Mouse (Mus musculus): Measurements from ENCODE around the gene Rabgap1l. TPM values are rescaled to one million over a fixed set of nuclear protein-coding genes. Genes with fewer than 3 reads are reported as not detected.
"Not testable (repeated sequence)": the region's sequence is repeated elsewhere in the genome, so short reads cannot be mapped to it uniquely, and the experiment has no call there.

The Rabgap1l gene
- polyA plus RNA-seq, 1 experiment from 2014 or later: 21.3 TPM

DNA sequence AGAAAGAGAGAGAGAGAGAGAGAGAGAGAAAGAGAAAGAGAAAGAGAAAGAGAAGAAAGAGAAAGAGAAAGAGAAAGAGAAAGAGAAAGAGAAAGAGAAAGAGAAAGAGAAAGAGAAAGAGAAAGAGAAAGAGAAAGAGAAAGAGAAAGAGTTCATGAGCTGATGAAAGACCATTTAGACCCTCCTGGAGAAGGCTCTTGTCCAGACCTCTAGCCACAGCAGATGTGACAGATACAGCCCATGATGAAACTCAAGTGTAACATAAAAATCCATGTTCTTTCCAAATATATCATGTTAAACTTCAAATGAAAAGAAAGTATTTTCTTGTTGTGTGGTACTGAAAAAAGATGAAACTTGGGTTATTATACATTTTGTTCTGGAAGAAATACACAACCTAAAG lies 189.7 kb downstream of the Rabgap1l start:
- not testable (repeated sequence) for H3K27ac ChIP-seq; ATAC-seq; H3K4me1 ChIP-seq; H3K36me3 ChIP-seq (ENCODE audit: poor library complexity, severe bottlenecking); H3K9me3 ChIP-seq (replicated peaks); H3K4me3 ChIP-seq; H3K9ac ChIP-seq; H3K27me3 ChIP-seq; H3K4me2 ChIP-seq

DNA sequence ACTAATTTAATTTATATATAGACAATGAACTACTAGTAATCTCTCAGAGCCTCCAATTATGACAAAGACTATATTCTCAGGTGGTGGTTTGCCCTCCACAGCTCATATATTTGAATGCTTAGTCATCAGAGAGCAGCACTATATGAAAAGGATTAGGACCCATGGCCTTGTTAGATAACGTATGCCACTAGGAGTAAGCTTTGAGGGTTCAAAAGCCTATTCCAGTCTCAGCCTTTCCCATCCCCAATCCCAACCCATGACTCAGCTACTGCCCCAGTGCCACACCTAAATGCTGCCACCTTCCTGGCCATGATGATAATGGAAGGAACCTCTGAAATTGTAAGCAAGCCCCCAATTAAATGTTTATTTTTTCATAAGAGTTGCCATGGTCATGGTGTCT lies 195.6 kb downstream of the Rabgap1l start:
- Histone ChIP-seq H3K27ac (no peak overlapping the region), H3K4me2 (no peak overlapping the region), H3K36me3 (ENCODE audit: poor library complexity, severe bottlenecking) (no peaks in the 10 kb centered on the region), H3K27me3 (no peaks in the 10 kb centered on the region), H3K9me3 (replicated peaks) (no peaks in the 10 kb centered on the region), H3K9ac (no peak overlapping the region), H3K4me3 (no peak overlapping the region), H3K4me1 (no peaks in the 10 kb centered on the region)
- no peak for ATAC-seq
- 73% methylated on average over 1 of the region's 1 CpGs for WGBS

DNA sequence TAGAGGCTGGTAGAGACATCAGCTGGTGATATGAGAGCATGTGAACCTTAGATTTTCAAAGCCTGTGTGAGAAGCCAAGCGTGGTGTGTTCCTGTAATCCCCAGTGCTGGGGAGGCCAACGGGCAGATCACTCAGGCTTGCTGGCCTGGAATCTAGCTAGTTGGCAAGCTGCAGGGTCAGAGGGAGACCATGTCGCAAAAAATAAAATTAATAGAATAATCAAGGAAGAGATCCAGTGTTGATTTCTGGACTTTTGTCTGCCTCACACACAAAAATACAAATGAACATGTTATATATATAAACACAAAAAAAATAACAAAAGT lies 196.1 kb downstream of the Rabgap1l start:
- H3K4me1 ChIP-seq: no peaks in the 10 kb centered on the region
- no peaks in the 10 kb centered on the region for H3K36me3 ChIP-seq (ENCODE audit: poor library complexity, severe bottlenecking)
- H3K27ac ChIP-seq: no peak overlapping the region
- H3K4me3 ChIP-seq: no peak overlapping the region
- H3K9ac ChIP-seq: no peak overlapping the region
- H3K4me2 ChIP-seq: no peak overlapping the region
- 82% methylated on average over 3 of the region's 3 CpGs for WGBS
- no peaks in the 10 kb centered on the region for H3K27me3 ChIP-seq
- H3K9me3 ChIP-seq (replicated peaks): no peaks in the 10 kb centered on the region
- ATAC-seq: no peak

DNA sequence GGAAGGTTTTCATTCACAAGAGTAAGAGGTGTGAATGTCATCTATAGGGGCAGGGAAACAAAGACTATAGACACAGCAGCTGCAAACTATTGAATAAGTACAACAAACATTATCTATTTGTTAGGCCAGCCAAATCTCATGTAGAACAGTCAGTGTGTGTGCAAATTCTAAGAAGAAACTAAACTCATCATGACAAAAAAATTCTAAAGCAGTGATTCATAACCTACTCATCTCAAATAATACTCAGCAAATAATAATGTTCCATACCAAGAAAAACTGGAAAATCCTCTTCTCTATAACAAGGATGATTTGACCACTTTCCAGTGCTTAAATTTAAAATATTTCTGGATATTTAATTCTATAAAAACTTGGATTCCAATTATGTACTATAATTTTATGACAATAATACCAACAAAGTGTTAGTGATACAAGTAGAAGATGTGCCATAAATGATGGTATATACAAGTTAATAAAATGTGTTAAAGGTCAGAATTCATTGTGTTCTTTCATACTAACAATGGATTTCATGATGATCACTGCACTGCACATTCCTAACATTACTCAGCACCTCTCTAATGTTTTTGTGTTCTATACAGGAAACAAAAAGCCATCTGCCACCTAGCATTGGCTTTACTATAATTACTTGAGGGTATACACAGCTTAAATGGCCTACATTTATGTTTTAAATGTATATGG lies 196.6 kb downstream of the Rabgap1l start:
- Histone ChIP-seq H3K9ac (no peak overlapping the region), H3K36me3 (ENCODE audit: poor library complexity, severe bottlenecking) (no peaks in the 10 kb centered on the region), H3K27me3 (no peaks in the 10 kb centered on the region), H3K4me1 (no peaks in the 10 kb centered on the region), H3K9me3 (replicated peaks) (no peaks in the 10 kb centered on the region), H3K4me2 (no peak overlapping the region), H3K4me3 (no peak overlapping the region), H3K27ac (no peak overlapping the region)
- ATAC-seq: no peak

DNA sequence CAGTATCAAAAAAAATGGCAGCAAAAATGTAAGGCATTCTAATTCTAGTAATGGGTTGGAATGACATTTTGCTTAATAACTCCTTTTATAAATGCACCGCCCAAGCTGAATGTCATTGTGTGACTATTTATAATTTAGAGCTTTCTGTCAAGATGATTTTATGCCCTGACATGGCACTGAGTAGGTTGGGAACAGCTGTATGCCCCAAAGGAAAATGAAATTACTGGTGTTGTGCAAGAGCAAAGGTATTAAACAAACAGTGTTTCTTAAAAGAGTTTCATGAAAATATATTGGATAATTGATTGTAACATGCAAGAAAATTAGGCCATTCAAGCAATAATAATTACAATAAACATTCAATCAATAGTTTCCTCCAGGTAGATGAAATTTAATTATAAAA lies 198.4 kb downstream of the Rabgap1l start:
- no peak overlapping the region for H3K9ac ChIP-seq
- no peaks in the 10 kb centered on the region for H3K4me1 ChIP-seq
- no peaks in the 10 kb centered on the region for H3K36me3 ChIP-seq (ENCODE audit: poor library complexity, severe bottlenecking)
- no peak overlapping the region for H3K27ac ChIP-seq
- H3K27me3 ChIP-seq: no peaks in the 10 kb centered on the region
- no peaks in the 10 kb centered on the region for H3K9me3 ChIP-seq (replicated peaks)
- no peak for ATAC-seq
- no peak overlapping the region for H3K4me3 ChIP-seq
- WGBS: 91% methylated on average over 1 of the region's 1 CpGs
- H3K4me2 ChIP-seq: no peak overlapping the region

DNA sequence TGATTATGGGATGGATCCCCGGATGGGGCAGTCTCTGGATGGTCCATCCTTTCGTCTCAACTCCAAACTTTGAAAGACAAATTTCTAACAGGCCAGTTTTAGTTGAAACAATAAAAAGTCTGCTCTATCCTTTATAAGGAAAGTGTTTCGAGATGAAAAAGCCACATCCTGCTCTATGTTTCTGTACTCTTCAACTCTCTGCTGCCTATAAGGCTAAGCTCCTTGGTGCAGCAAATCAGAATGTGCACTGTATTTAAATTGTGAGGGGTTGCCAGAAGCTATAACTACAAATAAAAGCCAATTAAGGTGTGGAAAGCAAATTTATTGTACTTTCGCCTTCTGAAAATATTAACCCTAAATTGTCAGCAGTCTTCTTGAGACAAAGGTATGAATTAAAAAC lies 198.9 kb downstream of the Rabgap1l start:
- Histone ChIP-seq H3K4me2 (no peak overlapping the region), H3K27me3 (no peaks in the 10 kb centered on the region), H3K9me3 (replicated peaks) (no peaks in the 10 kb centered on the region), H3K27ac (no peak overlapping the region), H3K4me3 (no peak overlapping the region), H3K4me1 (no peaks in the 10 kb centered on the region), H3K9ac (no peak overlapping the region), H3K36me3 (ENCODE audit: poor library complexity, severe bottlenecking) (no peaks in the 10 kb centered on the region)
- ATAC-seq: no peak
- 89% methylated on average over 4 of the region's 4 CpGs for WGBS

DNA sequence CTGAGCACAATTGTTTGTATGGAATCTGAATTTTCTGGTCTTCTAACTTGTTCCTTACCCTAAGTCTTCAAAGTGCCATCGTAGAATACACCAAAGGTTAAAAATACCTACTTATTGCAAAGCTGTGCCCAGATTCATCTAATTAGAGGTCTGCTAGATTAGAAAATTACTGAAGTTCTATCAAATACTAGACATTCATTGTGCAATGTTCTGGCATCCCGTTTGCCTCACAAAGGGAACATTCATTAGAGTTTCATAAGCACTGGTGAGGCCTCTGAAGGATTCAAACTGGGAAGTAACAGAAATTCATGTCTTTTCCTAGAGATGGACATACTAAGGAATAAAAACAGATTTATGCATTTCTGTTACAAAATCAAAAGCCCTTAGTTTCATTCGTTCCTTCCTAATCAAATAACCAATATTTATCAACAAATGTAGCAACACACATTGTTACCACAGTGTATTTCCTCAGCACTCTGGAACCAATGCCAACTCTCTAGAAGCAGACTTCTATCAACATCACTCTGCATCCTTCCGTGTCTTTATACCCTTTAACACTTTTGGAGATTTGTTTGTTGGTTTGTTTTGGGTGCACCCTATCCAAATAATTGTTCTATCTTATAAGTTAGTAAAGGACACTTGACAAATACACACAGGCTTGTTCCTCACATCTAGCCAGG lies 204.0 kb downstream of the Rabgap1l start:
- H3K4me3 ChIP-seq: no peak overlapping the region
- ATAC-seq: no peak
- H3K4me2 ChIP-seq: no peak overlapping the region
- no peaks in the 10 kb centered on the region for H3K36me3 ChIP-seq (ENCODE audit: poor library complexity, severe bottlenecking)
- 54% methylated on average over 4 of the region's 4 CpGs for WGBS
- H3K4me1 ChIP-seq: no peaks in the 10 kb centered on the region
- no peak overlapping the region for H3K9ac ChIP-seq
- H3K9me3 ChIP-seq (replicated peaks): no peaks in the 10 kb centered on the region
- H3K27ac ChIP-seq: no peak overlapping the region
- no peaks in the 10 kb centered on the region for H3K27me3 ChIP-seq

DNA sequence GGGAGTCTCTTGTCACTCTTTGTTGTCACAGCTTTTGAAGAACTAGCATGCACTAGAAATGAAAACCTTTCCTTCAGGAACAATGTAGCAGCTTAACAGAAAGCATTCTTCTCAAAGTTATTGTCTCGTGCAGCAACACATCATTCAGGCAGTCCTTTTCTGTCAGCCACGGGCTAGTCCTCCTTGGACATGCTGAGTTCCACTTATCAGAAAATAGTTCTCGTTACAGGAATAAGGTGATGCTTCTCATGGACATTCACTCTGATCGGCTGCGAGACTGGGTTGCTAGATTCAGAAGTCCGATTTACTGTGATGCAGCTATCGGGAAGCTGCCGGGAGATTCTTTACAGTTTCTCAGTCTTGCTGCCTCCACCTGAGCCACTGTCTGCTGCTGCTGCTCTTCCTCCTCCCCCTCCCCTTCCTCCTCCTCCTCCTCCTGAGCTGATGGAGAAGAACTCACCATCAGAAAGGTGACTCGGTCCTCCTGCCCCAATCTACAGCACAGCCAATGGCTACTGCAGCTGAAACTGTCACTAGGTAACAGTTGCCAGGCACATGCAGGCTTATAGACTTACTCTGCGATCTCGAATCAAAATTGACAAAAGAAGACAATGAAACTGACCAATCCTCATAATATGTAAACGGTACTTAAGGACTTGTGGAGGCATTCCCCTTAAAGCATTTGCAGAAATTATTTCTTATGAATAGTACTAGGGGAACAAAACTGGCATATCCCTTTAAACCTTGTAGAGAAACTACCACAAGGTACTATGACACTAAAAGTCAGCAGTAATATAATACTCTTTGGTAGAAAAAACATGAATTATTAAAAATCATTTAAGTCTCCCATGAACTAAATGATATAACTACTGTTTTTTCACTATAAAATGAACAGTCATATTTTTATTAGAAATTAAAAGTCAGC lies 213.4 kb downstream of the Rabgap1l start:
- no peaks in the 10 kb centered on the region for H3K36me3 ChIP-seq (ENCODE audit: poor library complexity, severe bottlenecking)
- peak overlapping the region; percentile 14; the same call in 1 of the 2 replicates for H3K4me2 ChIP-seq
- H3K9ac ChIP-seq: no peak overlapping the region
- 0 out of 2 replicates have a peak, but pooled peaks have one; percentile 36 for ATAC-seq
- H3K9me3 ChIP-seq (replicated peaks): no peaks in the 10 kb centered on the region
- peak overlapping the region; percentile 3; the same call in 1 of the 2 replicates for H3K27ac ChIP-seq
- no peaks in the 10 kb centered on the region for H3K27me3 ChIP-seq
- 0 out of 2 replicates have a peak, but pooled peaks cover 7% of the 10 kb centered on the region for H3K4me1 ChIP-seq
- peak overlapping the region; percentile 12; the same call in 1 of the 2 replicates for H3K4me3 ChIP-seq
- WGBS: 48% methylated on average over 12 of the region's 12 CpGs

DNA sequence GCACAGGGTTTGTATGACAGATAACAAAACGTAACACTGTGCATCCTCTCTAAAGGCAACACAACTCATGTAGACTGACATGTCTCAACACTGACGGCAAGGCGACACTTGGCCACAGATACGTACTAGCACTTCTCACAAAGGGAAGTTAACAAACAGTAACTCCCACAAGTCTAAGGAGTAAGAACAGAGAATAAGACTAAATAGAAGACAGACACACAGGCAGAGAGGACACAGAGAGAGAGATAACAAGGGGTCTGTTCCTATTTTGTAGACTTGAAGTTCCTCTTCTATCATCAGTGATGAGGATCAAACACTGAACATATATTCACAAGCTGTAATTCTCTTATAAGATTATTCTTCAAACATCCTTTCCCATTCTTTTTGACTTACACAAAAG lies 216.9 kb downstream of the Rabgap1l start:
- 83% methylated on average over 4 of the region's 4 CpGs for WGBS
- Histone ChIP-seq H3K36me3 (ENCODE audit: poor library complexity, severe bottlenecking) (no peaks in the 10 kb centered on the region), H3K4me2 (no peak overlapping the region), H3K9ac (no peak overlapping the region), H3K27me3 (no peaks in the 10 kb centered on the region), H3K9me3 (replicated peaks) (no peaks in the 10 kb centered on the region), H3K4me1 (0 out of 2 replicates have a peak, but pooled peaks cover 7% of the 10 kb centered on the region), H3K4me3 (no peak overlapping the region), H3K27ac (no peak overlapping the region)
- ATAC-seq: no peak

DNA sequence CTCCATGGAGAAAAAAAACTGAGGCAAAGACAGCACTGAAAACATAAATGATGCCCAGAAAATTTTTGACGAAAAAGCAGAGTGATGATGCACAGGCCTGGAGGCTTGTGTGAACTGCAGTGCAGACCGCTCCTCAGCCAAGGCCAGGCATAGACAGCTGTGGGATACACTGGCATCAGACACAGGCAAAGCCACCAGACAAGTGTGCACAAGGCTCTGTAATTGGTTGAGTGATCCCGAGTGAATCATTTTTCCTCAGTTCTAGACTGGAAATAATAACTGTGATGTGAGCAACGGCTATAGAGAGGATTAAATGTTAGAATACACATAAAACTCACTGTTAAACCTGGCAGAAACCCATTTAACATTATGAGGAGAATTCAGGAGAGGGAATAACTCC lies 219.0 kb downstream of the Rabgap1l start:
- Histone ChIP-seq H3K9ac (no peak overlapping the region), H3K4me3 (no peak overlapping the region), H3K4me1 (0 out of 2 replicates have a peak, but pooled peaks cover under 1% of the 10 kb centered on the region), H3K27ac (no peak overlapping the region), H3K27me3 (no peaks in the 10 kb centered on the region), H3K36me3 (ENCODE audit: poor library complexity, severe bottlenecking) (no peaks in the 10 kb centered on the region), H3K9me3 (replicated peaks) (no peaks in the 10 kb centered on the region), H3K4me2 (no peak overlapping the region)
- no peak for ATAC-seq
- 73% methylated on average over 4 of the region's 4 CpGs for WGBS

DNA sequence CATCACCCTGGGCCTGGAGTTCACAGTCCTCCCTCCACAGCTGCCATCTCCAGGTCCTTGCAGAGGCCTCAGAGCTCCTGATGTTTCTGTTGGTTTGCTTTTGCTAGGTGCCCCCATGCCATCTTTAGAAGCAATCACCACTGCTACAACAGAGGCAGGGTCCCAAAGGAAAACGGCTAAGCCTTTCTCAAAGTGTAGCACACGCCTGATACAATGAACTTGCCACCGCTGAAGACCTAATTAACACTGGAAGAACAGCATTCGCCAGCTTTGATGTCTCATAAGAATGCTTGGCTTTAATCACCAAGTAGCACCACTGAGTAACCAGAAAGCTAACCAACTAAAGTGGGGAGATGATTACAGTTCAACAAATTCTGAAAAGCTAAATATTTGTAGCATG lies 226.6 kb downstream of the Rabgap1l start:
- Histone ChIP-seq H3K4me2 (no peak overlapping the region), H3K27ac (no peak overlapping the region), H3K9ac (no peak overlapping the region), H3K4me3 (no peak overlapping the region), H3K27me3 (no peaks in the 10 kb centered on the region), H3K9me3 (replicated peaks) (no peaks in the 10 kb centered on the region), H3K36me3 (ENCODE audit: poor library complexity, severe bottlenecking) (no peaks in the 10 kb centered on the region), H3K4me1 (peaks cover 8% of the 10 kb centered on the region)
- peak; percentile 43; the same call in 1 of the 2 replicates for ATAC-seq
- 1% methylated on average over 4 of the region's 4 CpGs for WGBS

DNA sequence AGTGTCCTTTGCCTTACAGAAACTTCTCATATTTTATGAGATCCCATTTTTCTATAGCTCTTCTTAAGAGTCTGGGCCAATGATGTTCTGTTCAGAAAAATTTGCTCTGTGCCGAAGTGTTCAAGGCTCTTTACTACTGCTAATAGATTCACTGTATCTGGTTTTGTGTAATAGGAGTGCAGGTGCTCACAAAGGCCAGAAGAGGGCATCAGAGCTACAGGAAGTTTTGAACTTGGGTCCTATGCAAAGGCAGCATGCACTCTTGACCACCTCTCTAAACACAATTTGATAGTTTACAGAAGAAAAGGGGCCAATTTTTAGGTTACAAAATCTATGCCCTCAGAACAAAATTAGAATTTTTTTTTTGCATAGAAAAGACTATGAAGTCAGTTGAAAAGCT lies 231.6 kb downstream of the Rabgap1l start:
- Histone ChIP-seq H3K4me2 (no peak overlapping the region), H3K4me1 (peaks cover 4% of the 10 kb centered on the region), H3K4me3 (no peak overlapping the region), H3K9ac (no peak overlapping the region), H3K9me3 (replicated peaks) (no peaks in the 10 kb centered on the region), H3K36me3 (ENCODE audit: poor library complexity, severe bottlenecking) (no peaks in the 10 kb centered on the region), H3K27ac (no peak overlapping the region), H3K27me3 (no peaks in the 10 kb centered on the region)
- WGBS: 58% methylated on average over 1 of the region's 1 CpGs
- 0 out of 2 replicates have a peak, but pooled peaks have one; percentile 51 for ATAC-seq
